Mouse (Mus musculus) neural tube, embryonic 12.5 days (tissue): ENCODE data around the gene Ppp3cb. TPM values are rescaled to one million over a fixed set of nuclear protein-coding genes. Genes with fewer than 3 reads are reported as not detected.
"Not testable (repeated sequence)": the region's sequence is repeated elsewhere in the genome, so short reads cannot be mapped to it uniquely, and the experiment has no call there.

Experiments
- ATAC-seq: fragments of 200-750 bp; cut with Nextera tagmentation; 2 replicates; pipeline ENCODE4 v1.8.0; 2017; ENCODE audit warnings: low read depth, mild to moderate bottlenecking, moderate TSS enrichment, moderate library complexity; ENCODE audit not compliant: low FRiP score
- H3K27ac ChIP-seq: fragments of 300-500 bp; sonication (generic); 2 replicates; pipeline ENCODE4 v1.5.1; 2016
- H3K27me3 ChIP-seq: fragments of 300-500 bp; sonication (generic); replicated peaks from 2 replicates; pipeline ENCODE4 v1.6.1; 2016; ENCODE audit warnings: mild to moderate bottlenecking
- H3K36me3 ChIP-seq: fragments of 300-500 bp; sonication (generic); 2 replicates; pipeline ENCODE4 v1.6.1; 2016; ENCODE audit warnings: mild to moderate bottlenecking
- H3K4me1 ChIP-seq: fragments of 300-500 bp; sonication (generic); 2 replicates; pipeline ENCODE4 v1.6.1; 2016
- H3K4me2 ChIP-seq: fragments of 300-500 bp; sonication (generic); replicated peaks from 2 replicates; pipeline ENCODE4 v1.6.1; 2016; ENCODE audit warnings: mild to moderate bottlenecking
- H3K4me3 ChIP-seq: fragments of 300-500 bp; sonication (generic); 2 replicates; pipeline ENCODE4 v1.5.1; 2016
- H3K9ac ChIP-seq: fragments of 300-500 bp; sonication (generic); 2 replicates; pipeline ENCODE4 v1.6.1; 2016; ENCODE audit warnings: mild to moderate bottlenecking
- H3K9me3 ChIP-seq: fragments of 300-500 bp; sonication (generic); 2 replicates; pipeline ENCODE4 v1.6.1; 2016; ENCODE audit warnings: mild to moderate bottlenecking
- whole genome bisulfite sequencing: fragments of 180-500 bp; shearing (Covaris S2); methylation state at CpG from one replicate; pipeline ENCODE4 v1.1.7; 2016; 5-methylcytosine and 5-hydroxymethylcytosine counted together
- polyA plus RNA-seq: library from polyadenylated mRNA; unstranded; fragments of >200 nt; fragmentation: Nextera tagmentation; extraction: Ambion mirVana; gene quantifications from 2 replicates; pipeline ENCODE4 v1.2.1, GENCODE M21; 2016

Ppp3cb gene
- 65.7 and 66.5 TPM in 2 replicates for polyA plus RNA-seq

- H3K27ac ChIP-seq: peak within 1 kb of the TSS; percentile 98
These were observed at the start of gene Ppp3cb for GRCm38 (mm10) chr14:20546415-20546814. Gene Ppp3cb, minus strand, starts transcription at chr14:20546573.

DNA sequence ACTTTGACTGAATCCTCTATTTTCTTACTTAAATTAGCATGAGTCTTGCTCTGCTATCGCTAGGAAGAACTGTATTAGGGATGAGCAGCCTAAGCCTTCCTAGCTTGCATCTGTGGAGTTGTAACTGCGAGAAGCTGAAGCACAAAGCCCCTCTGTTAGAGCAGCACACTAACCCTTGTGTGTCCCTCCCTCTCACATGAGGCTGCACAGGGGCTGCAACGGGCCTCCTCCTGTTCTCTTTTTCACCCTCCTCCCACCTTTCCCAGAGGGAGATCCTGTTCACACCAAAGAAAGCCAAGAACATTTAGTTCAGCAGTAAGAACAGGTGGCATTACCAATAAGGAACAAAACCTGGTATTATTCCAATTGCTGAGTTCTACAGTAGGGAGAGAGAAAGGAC lies 49.4 kb upstream of the Ppp3cb start:
- H3K4me3 ChIP-seq: no peak overlapping the region
- H3K4me2 ChIP-seq: no peak overlapping the region
- no peaks in the 10 kb centered on the region for H3K36me3 ChIP-seq
- H3K9me3 ChIP-seq: no peaks in the 10 kb centered on the region
- ATAC-seq: no peak
- H3K27ac ChIP-seq: no peak overlapping the region
- no peaks in the 10 kb centered on the region for H3K27me3 ChIP-seq
- peaks cover 6% of the 10 kb centered on the region; the same call in 1 of the 2 replicates for H3K4me1 ChIP-seq
- 32% methylated on average over 3 of the region's 3 CpGs for WGBS
- H3K9ac ChIP-seq: no peak overlapping the region

More at GRCm38 (mm10) chr14:20546415-20546814, at the start of gene Ppp3cb:
- H3K36me3 ChIP-seq: peaks cover 18% of the 10 kb centered on the region
- peak within 1 kb of the TSS; percentile 96 for H3K4me3 ChIP-seq
- ATAC-seq: peak; percentile 95
- H3K27me3 ChIP-seq: no peaks in the 10 kb centered on the region
- H3K9ac ChIP-seq: peak within 1 kb of the TSS; percentile 99
- H3K4me2 ChIP-seq: peak within 1 kb of the TSS; percentile 67
- peaks cover 8% of the 10 kb centered on the region for H3K4me1 ChIP-seq
- under 1% methylated on average over 28 of the region's 29 CpGs for WGBS
- H3K9me3 ChIP-seq: no peaks in the 10 kb centered on the region

DNA sequence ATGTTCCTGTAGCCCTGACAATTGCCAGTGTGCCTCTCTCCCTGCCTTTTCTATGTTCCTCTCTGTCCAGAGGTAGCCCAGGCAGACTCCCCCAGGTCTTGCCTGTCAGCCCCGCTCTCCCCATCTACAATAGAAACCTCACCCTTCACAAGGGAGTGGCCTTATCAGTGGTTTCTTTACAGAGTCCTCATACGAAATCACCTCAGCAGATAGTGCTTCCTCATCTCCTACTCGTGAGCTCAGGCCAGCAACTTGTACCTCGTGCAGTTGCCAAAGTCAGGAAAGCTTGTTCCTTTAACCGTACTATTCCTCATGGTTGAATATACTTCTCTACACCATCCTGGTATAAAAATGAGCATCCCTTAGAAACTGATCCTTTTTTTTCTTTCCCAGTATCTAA lies 41.1 kb upstream of the Ppp3cb start:
- H3K4me1 ChIP-seq: no peaks in the 10 kb centered on the region
- H3K4me2 ChIP-seq: no peak overlapping the region
- no peak overlapping the region for H3K27ac ChIP-seq
- no peaks in the 10 kb centered on the region for H3K27me3 ChIP-seq
- peaks cover 12% of the 10 kb centered on the region for H3K36me3 ChIP-seq
- WGBS: 91% methylated on average over 5 of the region's 5 CpGs
- no peak overlapping the region for H3K9ac ChIP-seq
- H3K9me3 ChIP-seq: no peaks in the 10 kb centered on the region
- H3K4me3 ChIP-seq: no peak overlapping the region
- ATAC-seq: no peak

DNA sequence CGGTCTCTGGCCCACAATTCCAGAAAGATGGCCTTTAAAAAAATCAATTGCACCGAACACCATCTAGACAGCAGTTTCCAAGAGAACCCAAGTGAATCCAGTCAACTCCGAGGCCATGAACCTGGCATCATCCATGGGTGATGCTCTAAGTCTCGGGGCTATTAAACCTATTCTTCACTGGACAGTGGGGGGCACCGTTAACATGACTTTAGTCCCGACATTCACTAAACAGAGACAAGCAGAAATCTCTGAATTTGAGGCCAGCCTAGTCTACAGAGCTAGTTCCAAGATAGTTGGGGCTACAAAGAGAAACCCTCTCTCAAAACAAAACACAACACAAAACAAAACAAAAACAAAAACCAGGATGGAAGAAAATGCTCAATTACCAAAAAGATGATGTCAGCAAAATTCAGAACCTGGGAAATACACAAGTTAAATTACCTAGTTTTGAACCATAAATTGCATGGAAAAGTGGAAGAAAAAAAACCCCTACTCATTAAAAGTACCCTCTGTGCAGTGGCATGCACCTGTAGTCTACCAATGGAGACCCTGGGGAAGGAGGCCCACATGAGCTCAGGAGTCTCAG lies 32.5 kb upstream of the Ppp3cb start:
- 49% methylated on average over 6 of the region's 6 CpGs for WGBS
- H3K27ac ChIP-seq: no peak overlapping the region
- H3K4me1 ChIP-seq: no peaks in the 10 kb centered on the region
- no peak overlapping the region for H3K4me2 ChIP-seq
- H3K36me3 ChIP-seq: peaks cover 14% of the 10 kb centered on the region
- no peaks in the 10 kb centered on the region for H3K27me3 ChIP-seq
- H3K9me3 ChIP-seq: no peaks in the 10 kb centered on the region
- no peak overlapping the region for H3K4me3 ChIP-seq
- H3K9ac ChIP-seq: no peak overlapping the region
- ATAC-seq: no peak

DNA sequence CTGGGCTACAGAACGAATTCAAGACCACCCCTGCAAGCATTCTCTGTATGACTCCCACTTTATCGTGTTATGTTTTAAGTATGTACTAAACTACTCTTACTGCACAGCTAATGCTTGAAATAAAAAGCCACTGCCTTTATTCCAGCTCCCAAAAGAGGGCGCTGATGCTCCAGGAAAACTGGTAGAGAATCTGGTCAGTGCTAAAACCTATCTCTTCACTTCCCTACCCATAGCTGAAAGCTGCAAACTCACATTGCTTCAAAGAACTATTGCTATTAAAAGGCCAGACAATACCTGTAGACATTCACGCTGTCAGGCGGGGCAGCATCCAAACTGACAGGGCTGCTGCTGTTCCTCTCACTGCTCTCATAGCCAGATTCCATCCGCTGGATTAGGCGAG lies 29.8 kb upstream of the Ppp3cb start:
- no peaks in the 10 kb centered on the region for H3K9me3 ChIP-seq
- H3K4me1 ChIP-seq: no peaks in the 10 kb centered on the region
- H3K4me2 ChIP-seq: no peak overlapping the region
- H3K27me3 ChIP-seq: no peaks in the 10 kb centered on the region
- H3K27ac ChIP-seq: no peak overlapping the region
- peaks cover 14% of the 10 kb centered on the region; the same call in 1 of the 2 replicates for H3K36me3 ChIP-seq
- WGBS: 56% methylated on average over 7 of the region's 7 CpGs
- no peak overlapping the region for H3K4me3 ChIP-seq
- no peak for ATAC-seq
- H3K9ac ChIP-seq: no peak overlapping the region

DNA sequence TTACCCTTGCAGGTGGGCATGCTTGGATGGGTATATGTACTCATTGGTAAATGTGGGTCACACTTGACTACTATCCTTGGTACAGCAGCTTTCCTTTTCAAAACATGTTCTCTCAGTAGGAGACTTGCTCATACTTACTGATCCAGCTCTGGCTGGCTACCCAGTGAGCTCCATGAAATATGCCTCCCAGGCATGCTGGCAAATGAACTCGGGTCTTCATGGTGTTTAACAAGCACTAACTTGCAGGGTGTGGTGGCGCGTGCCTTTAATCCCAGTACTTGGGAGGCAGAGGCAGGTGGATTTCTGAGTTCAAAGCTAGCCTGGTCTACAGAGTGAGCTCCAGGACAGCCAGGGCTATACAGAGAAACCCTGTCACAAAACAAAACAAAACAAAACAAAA lies 26.8 kb upstream of the Ppp3cb start:
- WGBS: 94% methylated on average over 3 of the region's 3 CpGs
- H3K4me2 ChIP-seq, H3K4me1 ChIP-seq, H3K4me3 ChIP-seq, H3K27ac ChIP-seq, H3K27me3 ChIP-seq, ATAC-seq, H3K9ac ChIP-seq, H3K9me3 ChIP-seq: not testable (repeated sequence)
- peaks cover 33% of the 10 kb centered on the region for H3K36me3 ChIP-seq

DNA sequence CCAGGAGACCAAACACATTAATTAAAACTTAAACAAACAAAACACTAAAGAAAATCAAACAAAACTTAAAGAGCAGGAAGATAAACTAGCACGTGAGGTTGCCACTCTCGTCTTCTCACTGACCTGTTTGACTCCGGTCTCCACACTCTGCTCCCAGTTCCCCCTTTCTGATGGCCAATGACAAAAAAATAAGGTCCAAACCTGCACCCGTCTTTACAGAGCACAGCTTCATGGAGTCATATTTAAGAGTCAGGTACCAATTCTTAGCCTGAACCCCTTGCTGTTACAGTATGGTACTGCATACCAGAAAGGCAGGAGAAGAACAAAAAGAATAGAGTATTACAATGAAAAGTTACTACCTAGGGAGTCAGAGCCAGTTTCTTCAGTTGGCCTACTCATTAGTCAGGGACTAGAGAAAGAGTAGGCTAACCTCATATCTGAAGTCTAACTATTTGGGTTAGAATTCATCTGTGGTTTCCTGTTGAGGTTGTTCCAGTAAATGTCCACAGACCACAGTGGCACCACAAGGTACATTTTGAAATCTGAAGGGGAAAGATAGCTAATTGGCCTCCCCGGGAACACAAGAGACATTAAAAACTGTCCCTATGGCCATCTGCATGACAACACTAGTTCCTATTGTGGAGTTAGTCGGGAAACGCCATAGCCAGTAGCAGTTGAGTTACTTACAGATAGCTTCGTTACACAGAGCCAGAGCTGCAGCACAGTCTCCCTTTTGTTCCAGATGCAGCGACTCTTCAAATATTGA lies 19.1 kb upstream of the Ppp3cb start:
- Histone ChIP-seq H3K27me3 (no peaks in the 10 kb centered on the region), H3K9ac (no peak overlapping the region), H3K36me3 (peaks cover 58% of the 10 kb centered on the region), H3K4me2 (no peak overlapping the region), H3K27ac (no peak overlapping the region), H3K9me3 (no peaks in the 10 kb centered on the region), H3K4me1 (no peaks in the 10 kb centered on the region), H3K4me3 (no peak overlapping the region)
- WGBS: 82% methylated on average over 9 of the region's 9 CpGs
- ATAC-seq: no peak

DNA sequence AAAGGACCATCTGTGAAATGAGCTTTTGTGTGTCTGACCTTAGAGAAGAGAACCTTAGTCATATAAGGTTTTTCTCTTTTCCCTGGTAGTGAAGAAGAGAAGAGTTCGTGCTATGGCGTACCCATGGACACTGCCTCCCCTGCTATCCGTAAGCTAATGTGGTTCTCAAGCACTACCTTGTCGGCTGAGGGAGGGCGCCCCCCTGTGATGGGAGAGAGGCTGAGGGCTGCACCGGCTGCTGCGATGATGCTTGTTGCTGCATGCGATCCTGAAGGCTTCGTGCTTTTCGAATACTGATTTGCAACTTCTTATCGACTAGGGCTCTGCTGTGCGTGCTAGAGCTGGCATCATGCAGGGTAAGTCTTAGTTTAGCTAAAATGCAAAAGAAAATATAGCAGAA lies 18.3 kb upstream of the Ppp3cb start:
- Histone ChIP-seq H3K27ac (no peak overlapping the region), H3K4me3 (no peak overlapping the region), H3K4me2 (no peak overlapping the region), H3K27me3 (no peaks in the 10 kb centered on the region), H3K9me3 (no peaks in the 10 kb centered on the region), H3K9ac (no peak overlapping the region), H3K36me3 (peaks cover 52% of the 10 kb centered on the region), H3K4me1 (no peaks in the 10 kb centered on the region)
- no peak for ATAC-seq
- 75% methylated on average over 12 of the region's 12 CpGs for WGBS

GRCm38 (mm10) chr14:20561897-20562296 lies 15.5 kb upstream of the Ppp3cb start:
- H3K4me3 ChIP-seq: no peak overlapping the region
- no peaks in the 10 kb centered on the region for H3K27me3 ChIP-seq
- no peaks in the 10 kb centered on the region for H3K4me1 ChIP-seq
- H3K27ac ChIP-seq: no peak overlapping the region
- 95% methylated on average over 5 of the region's 5 CpGs for WGBS
- H3K36me3 ChIP-seq: peaks cover 54% of the 10 kb centered on the region
- no peaks in the 10 kb centered on the region for H3K9me3 ChIP-seq
- no peak overlapping the region for H3K9ac ChIP-seq
- no peak overlapping the region for H3K4me2 ChIP-seq
- ATAC-seq: no peak

DNA sequence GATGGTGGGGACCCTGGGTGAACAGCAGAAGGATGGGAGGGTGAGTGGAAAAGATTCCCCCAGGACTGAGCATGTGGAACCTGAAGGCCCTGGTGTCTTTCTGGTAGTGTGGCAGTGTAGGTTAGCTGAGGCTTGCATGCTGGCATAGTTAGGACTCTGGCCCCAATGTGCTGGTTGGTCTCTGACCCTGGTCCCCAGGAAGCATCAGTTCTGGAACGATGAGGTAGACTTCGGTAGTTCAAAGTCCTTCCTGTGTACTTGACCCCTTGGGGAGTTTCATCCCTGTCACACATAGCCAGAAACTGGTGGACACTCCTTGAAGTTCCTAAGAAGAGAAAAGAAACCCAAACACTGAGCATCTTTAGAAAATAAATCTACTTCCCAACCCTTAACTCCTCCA lies 3.8 kb upstream of the Ppp3cb start:
- Histone ChIP-seq H3K4me2 (no peak overlapping the region), H3K9ac (no peak overlapping the region), H3K4me1 (peaks cover under 1% of the 10 kb centered on the region; the same call in 1 of the 2 replicates), H3K36me3 (peaks cover 21% of the 10 kb centered on the region), H3K4me3 (no peak overlapping the region), H3K27ac (no peak overlapping the region), H3K27me3 (no peaks in the 10 kb centered on the region), H3K9me3 (no peaks in the 10 kb centered on the region)
- ATAC-seq: no peak
- WGBS: 91% methylated on average over 2 of the region's 2 CpGs

- Histone ChIP-seq H3K4me2 (peak overlapping the region; percentile 67), H3K9me3 (no peaks in the 10 kb centered on the region), H3K36me3 (peaks cover 18% of the 10 kb centered on the region), H3K27me3 (no peaks in the 10 kb centered on the region), H3K27ac (peak overlapping the region; percentile 98), H3K4me3 (peak overlapping the region; percentile 96), H3K4me1 (peaks cover 8% of the 10 kb centered on the region), H3K9ac (peak overlapping the region; percentile 99)
- 1% methylated on average over 66 of the region's 67 CpGs for WGBS
- peak; percentile 94 for ATAC-seq
These were observed 643 bp downstream of the Ppp3cb start for GRCm38 (mm10) chr14:20545529-20546331.
